Mouse (Mus musculus): Measurements from ENCODE around the gene Ier5. TPM values are rescaled to one million over a fixed set of nuclear protein-coding genes. Genes with fewer than 3 reads are reported as not detected.

Ier5 gene
- polyA plus RNA-seq, 1 experiment from 2014 or later, result 9.4 TPM

DNA sequence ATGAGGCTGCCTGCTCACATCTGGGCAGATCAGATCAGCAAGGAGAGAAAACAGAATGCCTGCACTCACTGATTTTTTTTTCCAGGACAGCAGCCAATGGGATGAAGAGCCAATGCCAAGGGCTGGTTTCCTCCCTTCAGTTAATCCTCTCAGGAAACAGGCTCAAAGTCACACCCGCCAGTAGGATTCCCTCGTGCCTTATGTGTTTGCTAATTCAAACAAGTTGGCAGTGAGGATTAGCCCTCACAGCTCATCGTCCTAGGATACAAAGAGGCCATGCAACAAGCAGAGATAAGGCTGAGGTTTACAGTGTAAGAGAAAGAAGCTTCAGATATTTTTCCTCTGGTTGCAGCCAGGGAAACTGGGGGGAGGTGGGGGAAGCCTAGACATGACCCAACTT is 14.5 kb upstream of the Ier5 start:
- Histone ChIP-seq H3K27ac (no peak overlapping the region), H3K9me3 (no peaks in the 10 kb centered on the region), H3K4me1 (replicated peaks) (peaks cover 40% of the 10 kb centered on the region), H3K9ac (replicated peaks) (no peak overlapping the region), H3K27me3 (peaks cover 11% of the 10 kb centered on the region), H3K4me2 (replicated peaks) (no peak overlapping the region), H3K36me3 (no peaks in the 10 kb centered on the region), H3K4me3 (replicated peaks) (no peak overlapping the region)
- no peak for ATAC-seq
- 6% methylated on average over 3 of the region's 3 CpGs for WGBS

DNA sequence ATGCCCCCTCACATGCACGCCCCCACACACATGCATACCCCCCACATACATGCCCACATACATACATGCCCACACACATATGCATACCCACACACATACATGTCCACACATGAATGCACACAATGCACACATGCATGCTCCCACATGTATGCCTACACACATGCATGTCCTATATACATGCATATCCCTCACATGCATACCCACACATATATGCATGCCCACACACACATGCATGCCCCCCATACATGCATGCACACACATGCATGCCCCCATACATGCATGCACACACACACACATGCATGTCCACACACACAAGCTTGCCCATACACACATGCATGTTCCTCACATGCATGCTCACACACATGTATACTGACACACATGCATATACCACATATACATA is 13.4 kb upstream of the Ier5 start:
- peaks cover 11% of the 10 kb centered on the region for H3K27me3 ChIP-seq
- 87% methylated on average over 1 of the region's 1 CpGs for WGBS
- no peak overlapping the region for H3K27ac ChIP-seq
- no peak overlapping the region for H3K4me2 ChIP-seq (replicated peaks)
- H3K36me3 ChIP-seq, result no peaks in the 10 kb centered on the region
- H3K9me3 ChIP-seq, result no peaks in the 10 kb centered on the region
- peaks cover 47% of the 10 kb centered on the region for H3K4me1 ChIP-seq (replicated peaks)
- no peak overlapping the region for H3K9ac ChIP-seq (replicated peaks)
- ATAC-seq, result no peak
- no peak overlapping the region for H3K4me3 ChIP-seq (replicated peaks)

DNA sequence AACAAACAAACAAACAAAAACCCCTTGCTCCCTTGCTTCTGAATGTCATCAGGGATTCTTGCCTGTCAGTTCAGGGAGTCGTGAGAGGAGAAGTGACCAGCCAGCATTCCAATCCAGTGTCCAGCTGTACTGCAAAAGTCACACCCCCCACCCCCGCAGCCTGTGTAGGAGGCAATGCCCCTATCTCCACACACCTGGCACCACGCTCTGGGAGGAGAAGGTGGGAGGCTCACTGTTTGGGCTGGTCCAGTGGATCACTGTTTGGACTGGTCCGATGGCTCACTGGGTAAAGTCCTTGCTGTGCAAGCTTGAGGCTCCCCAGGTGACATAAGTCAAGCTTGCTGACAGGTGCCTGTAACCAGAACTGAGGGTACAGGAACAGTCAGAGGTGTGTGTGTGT is 12.7 kb upstream of the Ier5 start:
- H3K27ac ChIP-seq, result 0 out of 2 replicates have a peak overlapping the region, but pooled peaks have one; percentile 10
- no peak for ATAC-seq

DNA sequence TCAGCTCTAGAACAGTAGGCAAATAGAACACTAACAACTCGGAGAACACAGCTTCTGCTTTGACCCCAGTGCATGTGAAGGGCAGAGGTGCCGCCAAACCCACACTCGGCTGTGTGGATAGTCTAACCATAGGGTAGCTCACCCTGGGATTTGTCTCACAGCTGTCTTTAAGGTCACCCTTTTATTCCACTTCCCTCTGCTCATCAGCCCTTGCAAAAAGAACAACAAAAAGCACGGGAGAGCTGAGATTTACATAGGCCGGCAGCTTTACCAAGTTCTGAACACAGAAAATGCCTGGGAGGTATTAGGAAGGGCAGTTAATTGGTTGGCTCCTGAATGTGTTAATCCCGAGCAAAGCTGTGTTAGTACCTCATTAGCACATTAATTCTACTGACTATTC is 12.1 kb upstream of the Ier5 start:
- Histone ChIP-seq H3K4me1 (replicated peaks) (peaks cover 47% of the 10 kb centered on the region), H3K27ac (peak overlapping the region; percentile 30), H3K9me3 (no peaks in the 10 kb centered on the region), H3K4me3 (replicated peaks) (no peak overlapping the region), H3K9ac (replicated peaks) (no peak overlapping the region), H3K36me3 (no peaks in the 10 kb centered on the region), H3K27me3 (peaks cover 11% of the 10 kb centered on the region; the same call in 1 of the 2 replicates), H3K4me2 (replicated peaks) (no peak overlapping the region)
- WGBS, result 1% methylated on average over 6 of the region's 6 CpGs
- no peak for ATAC-seq

More for the DNA sequence above, 12.7 kb upstream of the Ier5 start:
- H3K27me3 ChIP-seq, result peaks cover 11% of the 10 kb centered on the region; the same call in 1 of the 2 replicates
- no peak overlapping the region for H3K4me3 ChIP-seq (replicated peaks)
- H3K4me1 ChIP-seq (replicated peaks), result peaks cover 47% of the 10 kb centered on the region
- no peak overlapping the region for H3K4me2 ChIP-seq (replicated peaks)
- H3K9me3 ChIP-seq, result no peaks in the 10 kb centered on the region
- WGBS, result 44% methylated on average over 4 of the region's 4 CpGs
- H3K9ac ChIP-seq (replicated peaks), result no peak overlapping the region
- H3K36me3 ChIP-seq, result no peaks in the 10 kb centered on the region

DNA sequence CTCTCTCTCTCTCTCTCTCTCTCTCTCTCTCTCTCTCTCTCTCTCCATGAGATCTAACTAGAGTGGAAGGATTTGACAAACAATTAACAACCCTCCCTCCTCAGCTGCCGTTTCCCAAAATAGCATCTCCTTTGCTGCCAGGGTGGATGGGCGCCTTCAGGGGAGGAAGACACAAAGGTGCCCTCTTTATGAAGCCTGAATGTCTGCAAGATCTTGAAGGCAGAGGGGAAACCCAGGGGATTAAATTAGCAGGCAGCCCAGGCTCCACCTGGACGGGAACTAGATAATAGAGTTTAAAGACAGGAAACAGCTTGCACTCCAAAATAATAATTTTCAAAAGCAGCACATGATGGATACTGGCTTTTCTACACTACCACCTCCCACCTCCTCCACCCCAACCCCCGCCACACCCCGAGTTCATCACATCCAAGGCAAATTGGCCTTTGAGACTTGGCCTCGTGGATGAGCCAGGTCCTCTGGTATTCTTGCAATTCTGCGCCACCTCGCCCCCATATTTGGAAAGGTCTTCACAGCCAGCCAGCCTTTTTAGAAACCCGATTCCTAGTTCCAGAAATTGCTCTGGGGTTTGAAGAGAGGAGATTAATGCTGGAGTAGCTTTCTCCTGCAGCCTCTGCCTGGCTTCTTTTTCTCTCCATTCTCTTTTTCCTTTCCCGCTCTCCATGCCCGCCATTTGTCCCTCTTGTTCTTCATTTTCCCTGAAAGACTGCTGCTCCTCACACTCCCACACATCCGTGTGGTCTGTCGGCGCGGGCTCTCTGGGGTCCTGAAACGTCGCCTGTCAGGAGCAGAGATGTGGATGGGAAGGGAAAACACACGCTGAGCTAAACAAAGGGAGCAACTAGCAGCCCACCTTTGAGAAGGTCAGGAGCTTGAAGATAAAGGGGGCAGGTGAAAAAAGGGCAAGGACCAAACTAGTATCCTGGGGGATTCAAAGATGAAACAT is 10.2 kb upstream of the Ier5 start:
- Histone ChIP-seq H3K4me2 (replicated peaks) (peak overlapping the region; percentile 24; the same call in 1 of the 2 replicates), H3K9ac (replicated peaks) (peak overlapping the region; percentile 32), H3K36me3 (no peaks in the 10 kb centered on the region), H3K4me3 (replicated peaks) (no peak overlapping the region), H3K27ac (peak overlapping the region; percentile 72), H3K9me3 (no peaks in the 10 kb centered on the region), H3K27me3 (0 out of 2 replicates have a peak, but pooled peaks cover 4% of the 10 kb centered on the region), H3K4me1 (replicated peaks) (peaks cover 47% of the 10 kb centered on the region)
- ATAC-seq, result 0 out of 2 replicates have a peak, but pooled peaks have one; percentile 41
- WGBS, result 16% methylated on average over 18 of the region's 18 CpGs

DNA sequence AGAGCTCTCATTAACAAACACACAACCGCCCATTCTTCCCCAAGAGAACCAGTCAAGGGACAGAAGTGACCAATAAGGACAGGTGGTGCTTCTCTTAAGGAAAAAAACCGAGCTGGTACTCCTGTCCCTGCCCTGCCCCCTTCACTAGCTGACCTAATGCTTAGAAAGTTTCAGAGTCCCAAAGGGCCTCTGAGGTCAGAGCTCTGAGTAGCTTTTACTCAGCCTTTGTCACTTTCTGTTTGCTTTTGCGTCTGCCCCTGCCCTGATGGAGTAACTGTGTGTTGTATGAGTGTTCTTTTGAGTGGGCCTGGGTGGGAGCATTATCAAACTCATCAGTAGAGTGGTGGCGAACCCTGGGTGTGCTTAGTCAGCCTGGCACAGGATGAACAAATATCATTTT is 9.0 kb upstream of the Ier5 start:
- no peaks in the 10 kb centered on the region for H3K36me3 ChIP-seq
- peaks cover 46% of the 10 kb centered on the region for H3K4me1 ChIP-seq (replicated peaks)
- H3K4me3 ChIP-seq (replicated peaks), result no peak overlapping the region
- 0 out of 2 replicates have a peak, but pooled peaks cover 4% of the 10 kb centered on the region for H3K27me3 ChIP-seq
- ATAC-seq, result no peak
- no peak overlapping the region for H3K9ac ChIP-seq (replicated peaks)
- H3K4me2 ChIP-seq (replicated peaks), result no peak overlapping the region
- H3K27ac ChIP-seq, result no peak overlapping the region
- no peaks in the 10 kb centered on the region for H3K9me3 ChIP-seq
- 32% methylated on average over 4 of the region's 4 CpGs for WGBS

DNA sequence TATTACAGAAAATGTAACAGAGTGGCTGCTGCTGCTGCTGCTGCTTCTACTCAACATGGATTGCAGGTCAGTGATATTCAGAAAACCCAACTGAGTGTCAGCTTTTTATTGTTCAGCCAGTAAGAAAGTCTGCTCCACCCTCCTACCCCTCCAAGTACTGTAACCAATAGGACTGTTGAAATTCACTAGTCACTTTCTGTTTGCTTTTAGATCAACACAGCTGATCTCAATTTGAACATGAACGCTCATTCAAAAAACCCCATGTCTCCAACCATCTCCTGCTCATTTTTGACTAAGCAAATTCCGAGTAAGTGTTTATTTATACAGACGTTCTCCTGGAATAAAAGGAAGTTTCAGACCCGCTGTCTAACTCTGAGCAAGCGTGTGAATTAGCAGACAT is 8.4 kb upstream of the Ier5 start:
- no peak overlapping the region for H3K4me3 ChIP-seq (replicated peaks)
- peaks cover 41% of the 10 kb centered on the region for H3K4me1 ChIP-seq (replicated peaks)
- 60% methylated on average over 5 of the region's 5 CpGs for WGBS
- no peak overlapping the region for H3K27ac ChIP-seq
- 0 out of 2 replicates have a peak, but pooled peaks cover 1% of the 10 kb centered on the region for H3K27me3 ChIP-seq
- ATAC-seq, result no peak
- H3K9ac ChIP-seq (replicated peaks), result no peak overlapping the region
- H3K9me3 ChIP-seq, result no peaks in the 10 kb centered on the region
- no peaks in the 10 kb centered on the region for H3K36me3 ChIP-seq
- no peak overlapping the region for H3K4me2 ChIP-seq (replicated peaks)

DNA sequence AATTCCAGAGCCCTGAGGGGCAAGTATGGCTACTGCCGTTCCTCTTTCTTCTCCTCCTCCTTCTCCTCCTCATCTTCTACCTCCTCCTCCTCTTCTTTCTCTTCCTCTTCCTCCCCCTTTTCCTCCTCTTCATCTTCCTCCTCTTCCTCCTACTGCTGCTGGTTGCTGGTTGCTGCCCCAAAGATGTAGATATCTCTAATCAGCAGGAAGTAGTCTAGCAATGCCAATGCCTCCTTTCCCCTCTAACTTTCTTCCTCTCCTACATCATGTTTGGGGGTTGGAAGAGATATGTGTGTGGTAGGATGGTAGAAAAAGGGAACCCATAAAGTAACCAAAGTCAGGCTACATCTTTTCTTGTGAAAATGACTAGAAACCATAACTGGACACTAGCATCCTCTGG is 6.9 kb upstream of the Ier5 start:
- Histone ChIP-seq H3K27me3 (no peaks in the 10 kb centered on the region), H3K4me2 (replicated peaks) (no peak overlapping the region), H3K4me1 (replicated peaks) (peaks cover 29% of the 10 kb centered on the region), H3K27ac (no peak overlapping the region), H3K9me3 (no peaks in the 10 kb centered on the region), H3K36me3 (no peaks in the 10 kb centered on the region), H3K4me3 (replicated peaks) (no peak overlapping the region), H3K9ac (replicated peaks) (no peak overlapping the region)
- no peak for ATAC-seq
- 96% methylated on average over 1 of the region's 1 CpGs for whole genome bisulfite sequencing

DNA sequence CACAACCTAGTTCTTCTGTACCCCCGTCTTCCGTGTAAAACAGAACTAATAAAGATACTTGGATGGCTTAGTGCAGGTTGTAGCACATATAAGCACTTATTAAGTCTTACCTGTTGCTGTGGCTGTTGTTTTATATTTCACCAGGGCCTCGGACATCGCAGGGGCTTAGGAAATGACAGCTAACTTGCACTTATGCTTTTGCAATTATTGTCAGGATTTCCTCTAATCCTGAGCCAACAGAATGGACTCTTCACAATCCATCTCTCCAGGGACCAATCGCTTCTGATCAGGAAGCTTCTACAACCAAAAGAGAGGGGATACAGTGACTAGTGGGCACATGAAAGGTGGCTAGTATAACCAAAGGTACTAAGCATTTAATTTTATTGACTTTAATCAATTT is 4.6 kb upstream of the Ier5 start:
- H3K9ac ChIP-seq (replicated peaks), result no peak overlapping the region
- no peak overlapping the region for H3K27ac ChIP-seq
- no peak overlapping the region for H3K4me3 ChIP-seq (replicated peaks)
- no peaks in the 10 kb centered on the region for H3K9me3 ChIP-seq
- no peaks in the 10 kb centered on the region for H3K36me3 ChIP-seq
- WGBS, result 86% methylated on average over 5 of the region's 5 CpGs
- no peaks in the 10 kb centered on the region for H3K27me3 ChIP-seq
- ATAC-seq, result no peak
- H3K4me2 ChIP-seq (replicated peaks), result no peak overlapping the region
- H3K4me1 ChIP-seq (replicated peaks), result peaks cover 14% of the 10 kb centered on the region; the same call in 1 of the 2 replicates

DNA sequence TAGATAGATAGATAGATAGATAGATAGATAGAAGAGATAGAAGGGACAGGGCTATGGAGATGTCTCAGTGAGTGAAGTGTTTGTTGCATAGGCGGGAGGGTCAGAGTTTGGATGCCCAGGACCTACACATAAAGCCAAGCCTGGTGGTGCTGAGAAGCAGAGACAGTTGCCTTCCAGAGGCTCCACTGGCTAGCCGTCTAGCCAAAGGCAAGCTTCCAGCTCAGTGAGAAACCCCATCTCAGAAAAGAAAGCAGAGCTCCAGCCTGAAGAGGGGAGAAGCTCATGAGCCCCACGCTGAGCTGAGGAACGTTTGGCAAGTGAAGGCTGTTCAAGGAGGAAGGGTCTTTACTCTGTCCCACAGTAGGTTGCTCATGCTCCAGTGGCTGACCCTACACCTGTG is 3.2 kb upstream of the Ier5 start:
- WGBS, result 75% methylated on average over 4 of the region's 4 CpGs
- no peak overlapping the region for H3K27ac ChIP-seq
- no peaks in the 10 kb centered on the region for H3K9me3 ChIP-seq
- H3K4me2 ChIP-seq (replicated peaks), result no peak overlapping the region
- H3K27me3 ChIP-seq, result no peaks in the 10 kb centered on the region
- H3K4me3 ChIP-seq (replicated peaks), result no peak overlapping the region
- H3K36me3 ChIP-seq, result no peaks in the 10 kb centered on the region
- no peak for ATAC-seq
- no peak overlapping the region for H3K9ac ChIP-seq (replicated peaks)
- H3K4me1 ChIP-seq (replicated peaks), result peaks cover 8% of the 10 kb centered on the region

DNA sequence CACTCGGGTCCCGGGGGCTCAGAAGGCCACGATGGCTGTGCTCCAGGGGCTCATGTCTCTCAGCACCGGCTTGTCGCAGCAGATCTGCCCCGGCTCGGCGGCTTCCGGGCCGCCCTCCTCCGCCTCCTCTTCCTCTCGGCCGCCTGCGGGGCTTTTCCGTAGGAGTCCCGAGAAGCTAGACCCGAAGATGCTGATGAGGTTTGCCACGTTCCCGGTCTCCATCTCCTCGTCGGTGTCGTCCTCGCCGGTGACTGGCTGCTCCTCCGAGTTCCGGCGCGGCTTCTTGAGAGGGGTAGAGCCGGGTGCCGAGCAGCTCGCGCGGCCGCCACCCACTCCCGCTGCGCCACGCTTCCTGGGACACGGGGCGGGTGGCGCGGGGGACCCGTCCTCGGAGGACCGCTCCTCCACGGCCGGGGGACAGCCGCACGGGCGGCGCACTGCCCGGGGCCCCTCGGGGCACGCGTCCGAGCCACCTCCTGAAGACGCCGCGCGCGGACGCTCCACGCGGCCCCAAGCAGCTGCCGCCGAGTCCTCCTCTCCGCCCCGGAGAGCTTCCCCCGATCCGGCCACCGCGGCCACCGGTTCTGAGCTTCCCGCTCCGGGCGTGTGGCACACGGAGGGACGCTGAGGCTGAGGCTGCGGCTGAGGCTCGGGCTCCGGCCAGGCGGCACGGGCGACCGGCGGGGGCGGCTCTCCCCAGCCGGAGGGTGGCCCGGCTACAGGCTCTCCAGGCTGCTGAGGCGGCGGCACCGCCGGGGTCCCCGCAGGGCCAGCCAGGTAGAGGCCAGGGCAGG is 753 bp downstream of the Ier5 start:
- Histone ChIP-seq H3K36me3 (0 out of 2 replicates have a peak, but pooled peaks cover 3% of the 10 kb centered on the region), H3K9me3 (no peaks in the 10 kb centered on the region), H3K4me1 (replicated peaks) (peaks cover 33% of the 10 kb centered on the region), H3K4me2 (replicated peaks) (peak overlapping the region; percentile 86), H3K9ac (replicated peaks) (peak overlapping the region; percentile 100), H3K27me3 (no peaks in the 10 kb centered on the region), H3K4me3 (replicated peaks) (peak overlapping the region; percentile 98), H3K27ac (peak overlapping the region; percentile 88)
- peak; percentile 64 for ATAC-seq
- under 1% methylated on average over 86 of the region's 93 CpGs for WGBS

Measured in midbrain, embryonic 13.5 days (tissue).